Mouse (Mus musculus) brown adipose tissue, adult 24 weeks (tissue): ENCODE measurements around the gene Tmem140. TPM values are rescaled to one million over a fixed set of nuclear protein-coding genes. Genes with fewer than 3 reads are reported as not detected.

Experiments used
- H3K27ac ChIP-seq: fragments of 200-500 bp; replicated peaks from 2 replicates; pipeline ENCODE4 v1.5.1; 2012; ENCODE audit warnings: low read depth, mild to moderate bottlenecking, low read length
- H3K4me1 ChIP-seq: fragments of 200-500 bp; 2 replicates; pipeline ENCODE4 v1.6.1; 2012; ENCODE audit warnings: low read length, mixed read lengths; ENCODE audit not compliant: control insufficient read depth, insufficient read depth, insufficient read length
- H3K4me3 ChIP-seq: fragments of 200-500 bp; 2 replicates; pipeline ENCODE4 v1.5.1; 2012; ENCODE audit warnings: low read depth, mild to moderate bottlenecking, low read length, moderate library complexity; ENCODE audit not compliant: insufficient read depth
- polyA plus RNA-seq: library from polyadenylated mRNA; stranded (reverse); fragments of >200 nt; gene quantifications from 2 replicates; pipeline ENCODE4 v1.2.4, GENCODE M21; 2012; ENCODE audit not compliant: missing spikeins, insufficient read depth, insufficient read length

Gene Tmem140
- polyA plus RNA-seq, 1 experiment: 38.6 TPM

- H3K27ac ChIP-seq: peak overlapping the region; percentile 97
- peaks cover 40% of the 10 kb centered on the region for H3K4me1 ChIP-seq
- H3K4me3 ChIP-seq: 0 out of 2 replicates have a peak overlapping the region, but pooled peaks have one; percentile 8
Observed at GRCm38 (mm10) chr6:34870136-34870535, 7.2 kb downstream of the Tmem140 start.

- H3K4me1 ChIP-seq: peaks cover 44% of the 10 kb centered on the region
- no peak overlapping the region for H3K4me3 ChIP-seq
- peak overlapping the region; percentile 97; the same call in 1 of the 2 replicates for H3K27ac ChIP-seq
Observed at GRCm38 (mm10) chr6:34870724-34871123, 7.8 kb downstream of the Tmem140 start.

- peak overlapping the region; percentile 92 for H3K27ac ChIP-seq
- H3K4me3 ChIP-seq: no peak overlapping the region
- peaks cover 52% of the 10 kb centered on the region for H3K4me1 ChIP-seq
Observed at GRCm38 (mm10) chr6:34871929-34872328, 9.0 kb downstream of the Tmem140 start.

GRCm38 (mm10) chr6:34872871-34873270 is 9.9 kb downstream of the Tmem140 start:
- Histone ChIP-seq H3K4me3 (no peak overlapping the region), H3K27ac (peak overlapping the region; percentile 92), H3K4me1 (peaks cover 54% of the 10 kb centered on the region)

GRCm38 (mm10) chr6:34874101-34874921 is 11.4 kb downstream of the Tmem140 start:
- Histone ChIP-seq H3K27ac (peak overlapping the region; percentile 92), H3K4me3 (peak overlapping the region; percentile 77), H3K4me1 (peaks cover 54% of the 10 kb centered on the region)

GRCm38 (mm10) chr6:34875268-34875761 is 12.4 kb downstream of the Tmem140 start:
- Histone ChIP-seq H3K27ac (peak overlapping the region; percentile 92), H3K4me1 (peaks cover 46% of the 10 kb centered on the region), H3K4me3 (peak overlapping the region; percentile 77)

GRCm38 (mm10) chr6:34875966-34876834 is 13.3 kb downstream of the Tmem140 start:
- Histone ChIP-seq H3K4me3 (peak overlapping the region; percentile 77), H3K27ac (peak overlapping the region; percentile 92), H3K4me1 (peaks cover 41% of the 10 kb centered on the region)

- Histone ChIP-seq H3K4me1 (peaks cover 41% of the 10 kb centered on the region), H3K4me3 (peak overlapping the region; percentile 77; the same call in 1 of the 2 replicates), H3K27ac (peak overlapping the region; percentile 92)
Observed at GRCm38 (mm10) chr6:34876835-34877156, 13.8 kb downstream of the Tmem140 start.

GRCm38 (mm10) chr6:34877509-34878321 is 14.8 kb downstream of the Tmem140 start, which contains the start of gene Cyren:
Cyren (minus strand) TSS chr6:34878060.
- Histone ChIP-seq H3K4me1 (peaks cover 31% of the 10 kb centered on the region), H3K27ac (peak within 1 kb of the TSS; percentile 92), H3K4me3 (peak within 1 kb of the TSS; percentile 77)

GRCm38 (mm10) chr6:34879101-34879740 is 16.3 kb downstream of the Tmem140 start:
- H3K4me1 ChIP-seq: peaks cover 24% of the 10 kb centered on the region
- no peak overlapping the region for H3K4me3 ChIP-seq
- no peak overlapping the region for H3K27ac ChIP-seq

GRCm38 (mm10) chr6:34879911-34880475 is 17.0 kb downstream of the Tmem140 start:
- no peak overlapping the region for H3K4me3 ChIP-seq
- no peak overlapping the region for H3K27ac ChIP-seq
- peaks cover 19% of the 10 kb centered on the region for H3K4me1 ChIP-seq

GRCm38 (mm10) chr6:34884724-34885123 is 21.8 kb downstream of the Tmem140 start:
- Histone ChIP-seq H3K4me1 (no peaks in the 10 kb centered on the region), H3K27ac (no peak overlapping the region), H3K4me3 (no peak overlapping the region)

- Histone ChIP-seq H3K27ac (no peak overlapping the region), H3K4me3 (no peak overlapping the region), H3K4me1 (no peaks in the 10 kb centered on the region)
Observed at GRCm38 (mm10) chr6:34887131-34887850, 24.3 kb downstream of the Tmem140 start.
